Mouse (Mus musculus): ENCODE results near the gene Aadac. TPM values are rescaled to one million over a fixed set of nuclear protein-coding genes. Genes with fewer than 3 reads are reported as not detected.

Gene Aadac
- polyA plus RNA-seq, 1 experiment from 2014 or later: 0.19 TPM

DNA sequence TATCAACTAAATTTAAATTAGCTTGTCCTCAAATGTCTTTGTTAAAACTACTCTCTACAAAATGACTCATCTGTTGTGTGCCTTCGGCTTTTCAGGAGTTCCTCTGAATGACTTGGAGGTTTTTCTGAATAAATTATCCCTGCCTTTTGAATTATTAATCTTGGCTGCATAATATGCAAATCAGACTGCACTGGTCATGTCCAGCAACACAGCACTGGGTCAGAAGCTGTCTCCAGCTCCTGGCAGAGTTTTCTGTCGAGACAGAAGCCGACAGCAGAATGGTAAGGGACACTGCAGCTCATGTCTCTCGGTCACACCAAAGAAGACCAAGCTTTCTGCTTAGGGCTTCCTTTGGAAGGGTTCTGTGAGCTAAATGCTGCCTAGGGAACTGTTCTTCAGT, 56.1 kb downstream of the Aadac start, which contains the start of gene Sucnr1:
Gene Sucnr1 (plus strand): TSS at position 222 of the 400 bp plus-strand sequence.
- no peaks in the 10 kb centered on the region for H3K27me3 ChIP-seq (replicated peaks)
- H3K36me3 ChIP-seq: no peaks in the 10 kb centered on the region
- ATAC-seq (ENCODE audit: low FRiP score): no peak
- WGBS: 41% methylated on average over 4 of the region's 4 CpGs
- H3K9ac ChIP-seq (replicated peaks): no peak within 1 kb of the TSS
- H3K4me1 ChIP-seq: no peaks in the 10 kb centered on the region
- H3K4me3 ChIP-seq (replicated peaks): no peak within 1 kb of the TSS
- H3K9me3 ChIP-seq (replicated peaks): no peaks in the 10 kb centered on the region
- H3K27ac ChIP-seq (replicated peaks): no peak within 1 kb of the TSS
- no peak within 1 kb of the TSS for H3K4me2 ChIP-seq

GRCm38 (mm10) chr3:60082746-60083145, 57.2 kb downstream of the Aadac start:
- Histone ChIP-seq H3K4me2 (no peak overlapping the region), H3K4me1 (no peaks in the 10 kb centered on the region), H3K9me3 (replicated peaks) (no peaks in the 10 kb centered on the region), H3K36me3 (no peaks in the 10 kb centered on the region), H3K4me3 (replicated peaks) (no peak overlapping the region), H3K27ac (replicated peaks) (no peak overlapping the region), H3K27me3 (replicated peaks) (no peaks in the 10 kb centered on the region), H3K9ac (replicated peaks) (no peak overlapping the region)
- ATAC-seq (ENCODE audit: low FRiP score): no peak
- WGBS: 92% methylated on average over 3 of the region's 3 CpGs

DNA sequence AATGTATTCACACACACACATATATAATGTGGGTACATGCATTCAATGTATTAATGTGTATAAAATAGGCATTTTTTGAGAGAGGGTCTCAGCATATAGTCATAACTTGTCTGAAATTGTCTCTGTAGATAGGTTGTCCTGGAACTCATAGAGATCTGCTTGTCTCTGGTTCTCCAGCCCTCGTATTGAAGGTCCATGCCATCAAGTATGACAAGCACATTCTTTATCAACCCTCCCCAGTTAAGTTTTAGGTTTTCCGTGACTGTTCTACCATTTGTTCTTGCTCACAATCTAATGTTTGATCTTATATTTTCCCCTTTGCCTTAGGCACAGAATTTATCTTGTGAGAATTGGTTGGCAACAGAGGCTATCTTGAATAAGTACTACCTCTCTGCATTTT, 60.2 kb downstream of the Aadac start:
- Histone ChIP-seq H3K36me3 (no peaks in the 10 kb centered on the region), H3K9me3 (replicated peaks) (no peaks in the 10 kb centered on the region), H3K4me2 (no peak overlapping the region), H3K27ac (replicated peaks) (no peak overlapping the region), H3K27me3 (replicated peaks) (no peaks in the 10 kb centered on the region), H3K4me3 (replicated peaks) (no peak overlapping the region), H3K9ac (replicated peaks) (no peak overlapping the region), H3K4me1 (no peaks in the 10 kb centered on the region)
- 99% methylated on average over 2 of the region's 2 CpGs for WGBS
- ATAC-seq (ENCODE audit: low FRiP score): no peak

Other genes with a start within 250 kb of the Aadac start
- not detected in 2 replicates for gene Gm8298, start 164.7 kb upstream of the Aadac start, polyA plus RNA-seq (2015; fragmentation: Nextera tagmentation; extraction: Ambion mirVana)
- gene C130079G13Rik, start 100.5 kb upstream of the Aadac start, polyA plus RNA-seq (2015; fragmentation: Nextera tagmentation; extraction: Ambion mirVana): not detected in 2 replicates
- gene Aadacl2, start 19.0 kb upstream of the Aadac start, polyA plus RNA-seq (2015; fragmentation: Nextera tagmentation; extraction: Ambion mirVana): not detected in 2 replicates
- not detected in 2 replicates for gene Sucnr1, start 56.2 kb downstream of the Aadac start, polyA plus RNA-seq (2015; fragmentation: Nextera tagmentation; extraction: Ambion mirVana)